Mouse (Mus musculus) cortical plate, adult 2 months (tissue): ENCODE results near the gene Slx4. TPM values are rescaled to one million over a fixed set of nuclear protein-coding genes. Genes with fewer than 3 reads are reported as not detected.
A peak's percentile ranks its signal among the peaks of the same experiment; 100 is the strongest.

ENCODE experiments used
- H3K27ac ChIP-seq: fragments of 200-500 bp; 2 replicates; pipeline ENCODE4 v1.5.1; 2012; ENCODE audit warnings: low read length, control low read depth, inconsistent platforms; ENCODE audit not compliant: insufficient read depth
- H3K4me1 ChIP-seq: fragments of 200-500 bp; 2 replicates; pipeline ENCODE4 v1.6.1; 2011; ENCODE audit warnings: low read length; ENCODE audit not compliant: control insufficient read depth, insufficient read depth
- H3K4me3 ChIP-seq: fragments of 200-500 bp; 2 replicates; pipeline ENCODE4 v1.5.1; 2011; ENCODE audit warnings: mild to moderate bottlenecking, low read length, control low read depth; ENCODE audit not compliant: insufficient read depth
- CTCF ChIP-seq: fragments of 200-500 bp; IDR thresholded peaks from 2 replicates; pipeline ENCODE4 v1.5.1; 2011; ENCODE audit warnings: mild to moderate bottlenecking, control low read depth, low read length; ENCODE audit not compliant: insufficient read depth; ENCODE audit errors: extremely low read depth
- POLR2A ChIP-seq: fragments of 200-500 bp; IDR thresholded peaks from 2 replicates; pipeline ENCODE4 v1.6.1; 2011; ENCODE audit warnings: mild to moderate bottlenecking, low read length, control low read depth; ENCODE audit not compliant: insufficient read depth; ENCODE audit errors: extremely low read depth
- polyA plus RNA-seq: library from polyadenylated mRNA; depleted of rRNA; stranded (reverse); fragments of >200 nt; gene quantifications from 2 replicates; pipeline ENCODE4 v1.2.3, GENCODE M21; 2012; rRNA removed

Slx4 gene
- polyA plus RNA-seq = 36.0 and 37.2 TPM in 2 replicates

GRCm38 (mm10) chr16:4003489-4004398 is at the start of gene Slx4:
TSS of gene Slx4 (minus strand) at chr16:4003770.
- Histone ChIP-seq H3K27ac (peak within 1 kb of the TSS; percentile 40; the same call in 1 of the 2 replicates), H3K4me3 (peak within 1 kb of the TSS; percentile 46), H3K4me1 (no peaks in the 10 kb centered on the region; the same call in 1 of the 2 replicates)
- TF ChIP-seq CTCF (no peak), POLR2A (peak; percentile 93)

- H3K4me1 ChIP-seq = no peaks in the 10 kb centered on the region
- no peak overlapping the region for H3K4me3 ChIP-seq
- no peak overlapping the region for H3K27ac ChIP-seq
- TF ChIP-seq POLR2A = no peak
- no peak for TF ChIP-seq CTCF
Measured at GRCm38 (mm10) chr16:4052601-4053000, 49.0 kb upstream of the Slx4 start.

GRCm38 (mm10) chr16:4045524-4045923 is 42.0 kb upstream of the Slx4 start:
- H3K4me3 ChIP-seq = no peak overlapping the region
- TF ChIP-seq CTCF = no peak
- no peak for TF ChIP-seq POLR2A
- H3K4me1 ChIP-seq = no peaks in the 10 kb centered on the region
- no peak overlapping the region for H3K27ac ChIP-seq

- H3K27ac ChIP-seq = no peak overlapping the region
- TF ChIP-seq CTCF = no peak
- no peaks in the 10 kb centered on the region for H3K4me1 ChIP-seq
- no peak overlapping the region for H3K4me3 ChIP-seq
Measured at GRCm38 (mm10) chr16:4044093-4044492, 40.5 kb upstream of the Slx4 start.

GRCm38 (mm10) chr16:4041646-4042045 is 38.1 kb upstream of the Slx4 start:
- Histone ChIP-seq H3K27ac (no peak overlapping the region), H3K4me1 (no peaks in the 10 kb centered on the region), H3K4me3 (no peak overlapping the region)
- no peak for TF ChIP-seq POLR2A

- H3K4me3 ChIP-seq = no peak overlapping the region
- no peak for TF ChIP-seq POLR2A
- TF ChIP-seq CTCF = no peak
Measured at GRCm38 (mm10) chr16:4040206-4040605, 36.6 kb upstream of the Slx4 start.

GRCm38 (mm10) chr16:4037690-4038089 is 34.1 kb upstream of the Slx4 start:
- H3K4me1 ChIP-seq = no peaks in the 10 kb centered on the region
- no peak overlapping the region for H3K4me3 ChIP-seq
- no peak for TF ChIP-seq POLR2A
- no peak for TF ChIP-seq CTCF
- no peak overlapping the region for H3K27ac ChIP-seq

More at GRCm38 (mm10) chr16:4040206-4040605, 36.6 kb upstream of the Slx4 start:
- Histone ChIP-seq H3K4me1 (no peaks in the 10 kb centered on the region), H3K27ac (no peak overlapping the region)

GRCm38 (mm10) chr16:4036807-4037206 is 33.2 kb upstream of the Slx4 start, which contains the start of gene Dnase1:
TSS of gene Dnase1 (plus strand) at chr16:4036942.
- TF ChIP-seq POLR2A (no peak), CTCF (no peak)
- no peak within 1 kb of the TSS for H3K4me3 ChIP-seq
- no peaks in the 10 kb centered on the region for H3K4me1 ChIP-seq
- no peak within 1 kb of the TSS for H3K27ac ChIP-seq

GRCm38 (mm10) chr16:4035575-4035974 is 32.0 kb upstream of the Slx4 start:
- Histone ChIP-seq H3K4me3 (no peak overlapping the region), H3K4me1 (no peaks in the 10 kb centered on the region), H3K27ac (no peak overlapping the region)
- TF ChIP-seq CTCF (no peak), POLR2A (no peak)

- no peak for TF ChIP-seq CTCF
- no peak for TF ChIP-seq POLR2A
- H3K27ac ChIP-seq = no peak overlapping the region
- no peak overlapping the region for H3K4me3 ChIP-seq
- H3K4me1 ChIP-seq = no peaks in the 10 kb centered on the region
Measured at GRCm38 (mm10) chr16:4034476-4034875, 30.9 kb upstream of the Slx4 start.

- no peak for TF ChIP-seq POLR2A
- TF ChIP-seq CTCF = no peak
- Histone ChIP-seq H3K27ac (no peak overlapping the region), H3K4me3 (no peak overlapping the region), H3K4me1 (no peaks in the 10 kb centered on the region)
Measured at GRCm38 (mm10) chr16:4033971-4034370, 30.4 kb upstream of the Slx4 start.
